Mouse (Mus musculus) brain, embryonic 14.5 days (tissue): ENCODE data around the gene Efcab5. TPM values are rescaled to one million over a fixed set of nuclear protein-coding genes. Genes with fewer than 3 reads are reported as not detected.

ENCODE experiments used
- DNase-seq: peaks from one replicate; pipeline ENCODE4 v3.0.0-alpha.2; 2011; ENCODE audit warnings: low read depth
- CTCF ChIP-seq: fragments of 200-500 bp; IDR thresholded peaks from 2 replicates; pipeline ENCODE4 v1.5.1; 2012; ENCODE audit warnings: inconsistent platforms, mild to moderate bottlenecking, moderate library complexity, borderline replicate concordance; ENCODE audit not compliant: insufficient read depth, insufficient read length; ENCODE audit errors: extremely low read depth
- POLR2A ChIP-seq: fragments of 200-500 bp; IDR thresholded peaks from 2 replicates; pipeline ENCODE4 v1.6.1; 2012; ENCODE audit warnings: mild to moderate bottlenecking, inconsistent platforms, borderline replicate concordance; ENCODE audit not compliant: poor library complexity, insufficient read depth, insufficient read length, severe bottlenecking; ENCODE audit errors: extremely low read depth
- polyA plus RNA-seq: library from polyadenylated mRNA; depleted of rRNA; stranded (reverse); fragments of >200 nt; gene quantifications from 2 replicates; pipeline ENCODE4 v1.2.3, GENCODE M21; 2012; rRNA removed

The Efcab5 gene
- 1.9 and 2.9 TPM in 2 replicates for polyA plus RNA-seq

DNA sequence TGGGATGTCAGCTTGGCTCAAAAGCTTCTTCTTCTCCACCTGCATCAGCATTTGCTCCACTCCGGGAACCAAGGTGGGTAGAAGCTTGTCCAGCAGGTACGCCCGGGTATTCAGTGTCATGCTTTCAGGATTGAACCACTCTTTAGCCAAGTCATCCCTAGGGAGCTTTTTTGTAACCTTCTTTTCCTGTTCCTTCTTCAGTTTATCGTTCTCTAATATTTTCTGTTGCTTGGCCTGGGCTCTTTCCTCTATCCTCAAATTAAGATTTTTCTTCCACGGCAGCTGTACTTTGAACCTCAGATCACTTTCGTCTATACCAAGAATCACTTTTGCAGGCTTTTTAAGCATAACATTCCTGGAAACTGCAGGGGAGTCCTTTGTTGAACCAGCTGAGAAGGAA is at the start of gene Efcab5:
Gene Efcab5, minus strand, starts transcription at position 101 of the 400 bp plus-strand sequence.
- DNase-seq, result no peak
- no peak for TF ChIP-seq CTCF
- TF ChIP-seq POLR2A, result no peak

GRCm38 (mm10) chr11:77235267-77235666 is 46.5 kb upstream of the Efcab5 start:
- DNase-seq, result no peak
- TF ChIP-seq POLR2A, result no peak
- TF ChIP-seq CTCF, result no peak

DNA sequence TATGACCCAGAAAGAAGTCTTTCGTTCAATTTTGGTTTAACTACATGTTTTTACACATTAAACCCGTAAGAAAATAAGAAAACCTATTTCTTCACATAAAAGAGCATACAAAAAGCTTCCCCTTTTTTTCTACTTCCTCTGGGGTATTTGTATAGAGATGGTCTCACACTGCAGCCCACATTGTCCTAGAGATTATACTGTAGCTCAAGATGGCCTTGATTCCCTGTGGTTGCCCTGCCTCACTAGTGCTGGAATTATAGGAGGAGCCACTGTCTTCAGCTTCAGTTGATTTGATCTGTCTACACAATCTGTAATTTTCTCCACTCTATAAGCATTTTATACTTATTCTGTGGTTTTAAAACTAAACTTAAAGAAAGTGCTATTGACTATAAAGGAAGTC is 42.7 kb upstream of the Efcab5 start:
- TF ChIP-seq CTCF (no peak), POLR2A (no peak)

GRCm38 (mm10) chr11:77230765-77231164 is 42.0 kb upstream of the Efcab5 start:
- no peak for TF ChIP-seq POLR2A
- TF ChIP-seq CTCF, result no peak
- no peak for DNase-seq

More for the DNA sequence above, 42.7 kb upstream of the Efcab5 start:
- DNase-seq, result no peak

- no peak for DNase-seq
- TF ChIP-seq POLR2A, result no peak
- TF ChIP-seq CTCF, result no peak
Measured at GRCm38 (mm10) chr11:77216761-77217130, 28.0 kb upstream of the Efcab5 start.

DNA sequence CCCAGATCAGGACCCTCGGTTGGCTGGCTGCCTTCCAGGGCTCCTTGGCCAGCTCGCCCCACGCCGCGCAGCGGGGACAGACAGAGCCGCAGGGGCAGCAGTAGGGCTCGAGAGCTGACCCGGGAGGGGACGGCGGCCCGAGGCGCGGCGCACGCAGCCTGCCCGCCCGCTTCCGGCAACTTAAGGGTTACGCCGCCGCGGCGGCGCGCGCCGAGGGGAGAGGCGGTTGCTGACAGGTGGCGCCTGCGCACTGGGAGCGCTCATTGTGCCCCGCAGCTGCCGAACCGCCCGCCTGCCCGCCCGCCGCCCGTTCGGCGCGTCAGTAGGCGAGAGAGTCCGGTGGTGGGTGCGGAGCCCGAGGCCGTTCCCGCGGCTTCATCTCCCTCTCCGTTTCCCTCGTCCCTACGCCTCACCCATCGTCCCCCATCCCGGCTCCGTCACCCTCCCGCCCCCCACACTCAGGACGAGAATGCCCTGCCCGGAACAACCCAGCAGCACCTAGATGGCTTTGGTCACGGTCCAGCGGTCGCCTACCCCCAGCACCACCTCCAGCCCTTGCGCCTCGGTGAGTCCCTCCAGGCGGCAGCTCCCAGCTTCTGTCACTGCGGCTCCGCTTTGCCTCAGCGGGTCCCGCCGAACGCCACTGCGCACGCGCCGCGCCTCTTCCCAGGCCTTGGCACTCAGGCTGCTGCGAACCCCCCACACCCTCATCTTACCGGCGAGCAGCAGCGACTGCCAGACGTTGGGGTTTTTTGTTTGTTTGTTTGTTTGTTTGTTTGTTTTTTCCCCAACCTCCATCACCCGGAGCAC is 27.4 kb upstream of the Efcab5 start, which contains the start of gene Ssh2:
Gene Ssh2, plus strand, starts transcription at position 337 of the 810 bp plus-strand sequence.
- no peak for TF ChIP-seq CTCF
- peak; percentile 92 for TF ChIP-seq POLR2A

DNA sequence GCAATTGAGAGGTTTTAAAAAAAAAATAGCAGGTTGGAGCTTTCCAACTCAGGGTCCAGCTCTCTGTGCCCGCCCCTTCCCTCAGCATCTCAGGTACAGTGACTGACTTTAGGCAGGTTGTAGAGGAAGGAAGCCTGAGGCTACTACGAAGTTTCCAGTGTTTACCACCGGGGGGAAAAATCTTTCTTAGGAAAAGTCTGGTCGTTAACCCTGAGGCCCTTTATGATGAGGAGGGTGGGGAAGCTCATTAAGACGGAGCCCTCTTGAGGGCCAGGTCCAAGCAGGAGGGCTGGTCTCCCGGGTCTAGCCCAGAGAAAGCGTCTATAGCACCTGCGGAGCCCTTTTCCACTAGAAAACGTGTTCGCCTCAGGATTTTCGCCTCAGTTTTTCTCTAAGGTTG is 26.7 kb upstream of the Efcab5 start:
- DNase-seq, result no peak
- TF ChIP-seq CTCF (no peak), POLR2A (no peak)

More for the DNA sequence above, 27.4 kb upstream of the Efcab5 start, which contains the start of gene Ssh2:
- peak; percentile 96 for DNase-seq

DNA sequence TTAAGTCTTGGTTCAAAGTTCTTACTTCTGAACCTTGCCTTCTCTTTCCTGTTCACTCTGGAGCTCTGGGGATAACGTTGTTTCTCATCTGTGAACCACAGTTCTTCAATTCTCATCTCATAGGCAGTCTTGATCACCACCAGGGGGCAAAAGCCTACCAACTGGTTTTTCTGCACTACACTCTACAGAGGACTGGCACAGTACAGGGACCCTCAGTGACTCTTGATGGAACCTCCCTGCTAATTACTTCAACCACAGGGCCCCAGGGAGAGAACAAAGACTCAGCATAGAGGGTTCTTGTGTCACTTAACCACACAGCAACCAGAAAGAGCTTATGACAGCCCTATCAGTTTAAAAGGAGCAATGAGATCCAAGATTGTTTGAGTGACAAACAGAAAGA is 26.0 kb upstream of the Efcab5 start:
- TF ChIP-seq CTCF, result peak; percentile 69; the same call in 1 of the 2 replicates
- no peak for TF ChIP-seq POLR2A
- DNase-seq, result peak; percentile 87

DNA sequence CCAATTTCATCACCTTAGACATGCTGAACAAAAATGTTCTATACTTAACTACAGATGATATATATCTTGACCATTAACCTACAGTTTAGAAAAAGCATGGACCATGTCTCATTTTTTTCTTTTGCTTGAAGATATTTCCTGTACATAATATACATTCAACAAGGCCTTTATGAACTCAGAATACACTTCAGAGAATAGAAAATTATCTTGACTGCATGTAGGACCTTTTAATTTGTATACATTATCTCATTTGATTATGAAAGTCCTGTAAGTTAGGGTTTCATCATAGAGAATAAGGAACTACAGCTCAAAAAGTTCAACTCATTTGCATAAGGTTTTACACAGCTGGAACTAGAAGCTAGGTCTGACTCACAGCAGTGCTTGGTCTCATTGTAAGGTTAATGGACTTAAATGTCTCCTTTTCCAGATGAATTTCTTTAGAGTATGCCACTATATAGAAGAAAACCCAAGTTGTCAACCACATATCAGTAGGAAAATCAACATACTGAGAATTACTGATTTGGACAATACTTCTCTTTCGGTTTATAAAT is 25.4 kb upstream of the Efcab5 start:
- DNase-seq, result no peak
- TF ChIP-seq CTCF (no peak), POLR2A (no peak)

DNA sequence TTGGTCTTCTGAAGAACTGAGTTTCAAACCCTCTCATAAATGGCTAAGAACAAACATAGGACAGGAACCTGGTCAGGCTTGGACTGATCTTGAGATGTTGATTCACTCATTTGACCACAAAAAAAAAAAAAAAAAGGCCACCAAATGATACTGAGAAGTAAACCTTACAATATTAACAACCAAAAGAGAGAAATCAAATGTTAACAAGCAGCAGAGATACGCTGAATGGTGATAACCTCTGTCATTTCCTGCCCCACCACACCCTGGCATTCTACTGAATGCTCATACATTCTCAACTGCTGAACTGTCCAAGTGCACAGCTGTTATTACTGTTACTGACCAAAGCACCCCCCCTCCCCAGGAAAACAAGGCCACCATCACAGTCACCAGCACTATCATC is 11.9 kb upstream of the Efcab5 start:
- TF ChIP-seq CTCF (no peak), POLR2A (no peak)
- no peak for DNase-seq

DNA sequence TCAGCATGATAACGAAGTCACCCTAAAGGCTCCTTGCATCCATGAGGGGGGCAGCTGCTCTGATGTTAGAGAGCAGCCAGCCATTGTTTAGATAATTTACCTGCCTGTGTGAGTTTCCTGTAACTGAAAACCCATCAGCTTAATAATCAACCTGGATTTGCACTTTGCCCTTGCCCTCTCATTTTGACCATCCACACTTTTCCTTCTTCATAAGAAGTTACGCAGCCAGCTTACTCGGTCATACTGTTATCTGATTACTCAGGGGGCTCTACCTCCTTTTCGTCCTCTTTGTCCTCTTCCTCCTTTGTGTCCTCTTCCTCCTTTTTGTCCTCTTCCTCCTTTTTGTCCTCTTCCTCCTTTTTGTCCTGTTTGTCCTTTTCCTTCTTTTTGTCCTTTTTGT is 10.9 kb upstream of the Efcab5 start:
- TF ChIP-seq CTCF (no peak), POLR2A (no peak)
- no peak for DNase-seq

DNA sequence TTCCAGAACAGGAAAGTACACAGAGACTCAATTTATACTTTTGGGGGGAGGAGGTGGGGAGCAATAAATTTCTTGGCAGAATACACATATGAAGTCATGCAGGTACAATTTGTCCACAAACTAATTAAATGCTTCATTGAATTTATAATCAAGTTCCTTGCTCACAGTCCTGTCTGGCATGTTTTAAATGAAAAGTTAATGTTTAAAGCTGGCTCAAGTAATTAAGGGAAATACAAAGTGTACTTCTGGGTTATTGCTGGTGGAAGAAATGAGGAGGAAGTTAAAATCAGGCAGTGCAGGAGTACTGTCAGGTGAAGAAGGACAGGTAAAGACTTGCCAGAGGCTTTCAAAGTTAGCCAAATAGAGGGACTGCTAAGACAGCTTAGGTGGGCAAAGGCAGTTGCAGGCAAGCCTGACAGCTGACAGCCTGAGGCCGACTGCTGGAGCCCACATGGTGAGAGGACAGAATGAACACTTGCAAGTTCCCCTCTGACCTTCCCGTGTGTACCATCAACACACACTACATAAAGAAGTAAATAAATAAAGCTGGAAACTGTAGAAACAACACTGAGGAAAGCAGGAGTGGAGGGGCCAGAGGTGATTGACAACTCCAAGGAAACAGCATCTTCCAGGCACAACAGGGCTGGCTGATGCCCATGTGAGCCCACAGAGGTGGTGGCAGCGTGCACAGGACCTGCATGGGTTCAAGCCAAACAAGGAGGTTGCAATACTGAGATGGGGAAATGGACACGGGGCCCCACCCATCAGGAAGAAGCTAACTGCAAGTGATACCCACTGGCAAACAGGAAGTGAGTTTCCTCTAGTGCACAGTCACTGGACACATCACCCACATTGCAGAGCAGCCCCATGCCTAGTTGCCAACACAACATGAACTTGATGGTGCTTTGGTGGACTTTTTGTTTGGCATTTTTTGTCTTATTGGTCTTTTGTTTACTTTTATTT is 7.7 kb upstream of the Efcab5 start:
- TF ChIP-seq POLR2A, result no peak
- no peak for TF ChIP-seq CTCF

More for the DNA sequence above, 7.7 kb upstream of the Efcab5 start:
- no peak for DNase-seq
